Mouse (Mus musculus): Measurements from ENCODE around the gene Bsn. TPM values are rescaled to one million over a fixed set of nuclear protein-coding genes. Genes with fewer than 3 reads are reported as not detected.

Bsn gene
- polyA plus RNA-seq, 1 experiment from 2014 or later = 1.3 TPM

- H3K27me3 ChIP-seq = no peaks in the 10 kb centered on the region
- no peak overlapping the region for H3K27ac ChIP-seq (replicated peaks)
- ATAC-seq (ENCODE audit: insufficient number of reproducible peaks, low FRiP score, low TSS enrichment, low read depth) = no peak
- no peak overlapping the region for H3K4me3 ChIP-seq (replicated peaks)
- no peaks in the 10 kb centered on the region for H3K36me3 ChIP-seq
- no peak overlapping the region for H3K9ac ChIP-seq
- no peak overlapping the region for H3K4me2 ChIP-seq (replicated peaks)
- H3K4me1 ChIP-seq = 0 out of 2 replicates have a peak, but pooled peaks cover 3% of the 10 kb centered on the region
- 61% methylated on average over 5 of the region's 5 CpGs for WGBS
- H3K9me3 ChIP-seq (replicated peaks) = no peaks in the 10 kb centered on the region
These were observed 42.6 kb downstream of the Bsn start for GRCm38 (mm10) chr9:108147606-108148005.

- H3K27ac ChIP-seq (replicated peaks) = no peak overlapping the region
- H3K27me3 ChIP-seq = no peaks in the 10 kb centered on the region
- ATAC-seq (ENCODE audit: insufficient number of reproducible peaks, low FRiP score, low TSS enrichment, low read depth) = no peak
- H3K4me2 ChIP-seq (replicated peaks) = no peak overlapping the region
- WGBS = 64% methylated on average over 4 of the region's 4 CpGs
- no peak overlapping the region for H3K4me3 ChIP-seq (replicated peaks)
- no peaks in the 10 kb centered on the region for H3K9me3 ChIP-seq (replicated peaks)
- no peak overlapping the region for H3K9ac ChIP-seq
- H3K36me3 ChIP-seq = no peaks in the 10 kb centered on the region
- H3K4me1 ChIP-seq = 0 out of 2 replicates have a peak, but pooled peaks cover 3% of the 10 kb centered on the region
These were observed 43.7 kb downstream of the Bsn start for GRCm38 (mm10) chr9:108146451-108146850.

GRCm38 (mm10) chr9:108145740-108146139 lies 44.4 kb downstream of the Bsn start:
- Histone ChIP-seq H3K36me3 (no peaks in the 10 kb centered on the region), H3K4me3 (replicated peaks) (no peak overlapping the region), H3K27me3 (no peaks in the 10 kb centered on the region), H3K9ac (no peak overlapping the region), H3K4me2 (replicated peaks) (no peak overlapping the region), H3K27ac (replicated peaks) (no peak overlapping the region), H3K9me3 (replicated peaks) (no peaks in the 10 kb centered on the region), H3K4me1 (0 out of 2 replicates have a peak, but pooled peaks cover 3% of the 10 kb centered on the region)
- WGBS = 66% methylated on average over 6 of the region's 6 CpGs
- ATAC-seq (ENCODE audit: insufficient number of reproducible peaks, low FRiP score, low TSS enrichment, low read depth) = no peak

GRCm38 (mm10) chr9:108144371-108145270 lies 45.6 kb downstream of the Bsn start:
- Histone ChIP-seq H3K9ac (no peak overlapping the region), H3K9me3 (replicated peaks) (no peaks in the 10 kb centered on the region), H3K4me3 (replicated peaks) (no peak overlapping the region), H3K27ac (replicated peaks) (no peak overlapping the region), H3K4me2 (replicated peaks) (no peak overlapping the region), H3K4me1 (0 out of 2 replicates have a peak, but pooled peaks cover 3% of the 10 kb centered on the region), H3K36me3 (no peaks in the 10 kb centered on the region), H3K27me3 (no peaks in the 10 kb centered on the region)
- WGBS = 62% methylated on average over 17 of the region's 17 CpGs
- ATAC-seq (ENCODE audit: insufficient number of reproducible peaks, low FRiP score, low TSS enrichment, low read depth) = peak; percentile 68; the same call in 1 of the 2 replicates

- WGBS = 82% methylated on average over 2 of the region's 2 CpGs
- Histone ChIP-seq H3K9ac (no peak overlapping the region), H3K4me3 (replicated peaks) (no peak overlapping the region), H3K27ac (replicated peaks) (no peak overlapping the region), H3K4me1 (0 out of 2 replicates have a peak, but pooled peaks cover 3% of the 10 kb centered on the region), H3K27me3 (no peaks in the 10 kb centered on the region), H3K36me3 (no peaks in the 10 kb centered on the region), H3K4me2 (replicated peaks) (no peak overlapping the region), H3K9me3 (replicated peaks) (no peaks in the 10 kb centered on the region)
- ATAC-seq (ENCODE audit: insufficient number of reproducible peaks, low FRiP score, low TSS enrichment, low read depth) = no peak
These were observed 46.7 kb downstream of the Bsn start for GRCm38 (mm10) chr9:108143470-108143869.

- H3K4me3 ChIP-seq (replicated peaks) = no peak overlapping the region
- H3K9ac ChIP-seq = no peak overlapping the region
- no peaks in the 10 kb centered on the region for H3K9me3 ChIP-seq (replicated peaks)
- 85% methylated on average over 10 of the region's 10 CpGs for WGBS
- H3K4me2 ChIP-seq (replicated peaks) = no peak overlapping the region
- ATAC-seq (ENCODE audit: insufficient number of reproducible peaks, low FRiP score, low TSS enrichment, low read depth) = no peak
- H3K36me3 ChIP-seq = no peaks in the 10 kb centered on the region
- H3K4me1 ChIP-seq = peaks cover 17% of the 10 kb centered on the region
- H3K27me3 ChIP-seq = no peaks in the 10 kb centered on the region
- no peak overlapping the region for H3K27ac ChIP-seq (replicated peaks)
These were observed 48.8 kb downstream of the Bsn start for GRCm38 (mm10) chr9:108141387-108141786.

GRCm38 (mm10) chr9:108139963-108140695 lies 50.1 kb downstream of the Bsn start:
- ATAC-seq (ENCODE audit: insufficient number of reproducible peaks, low FRiP score, low TSS enrichment, low read depth) = no peak
- Histone ChIP-seq H3K36me3 (no peaks in the 10 kb centered on the region), H3K9ac (no peak overlapping the region), H3K4me1 (peaks cover 18% of the 10 kb centered on the region), H3K9me3 (replicated peaks) (no peaks in the 10 kb centered on the region), H3K27ac (replicated peaks) (no peak overlapping the region), H3K4me3 (replicated peaks) (no peak overlapping the region), H3K4me2 (replicated peaks) (no peak overlapping the region), H3K27me3 (no peaks in the 10 kb centered on the region)
- 77% methylated on average over 7 of the region's 7 CpGs for WGBS

GRCm38 (mm10) chr9:108139169-108139962 lies 50.8 kb downstream of the Bsn start:
- H3K4me2 ChIP-seq (replicated peaks) = no peak overlapping the region

GRCm38 (mm10) chr9:108138118-108138517 lies 52.1 kb downstream of the Bsn start:
- WGBS = 75% methylated on average over 6 of the region's 6 CpGs
- no peak overlapping the region for H3K4me2 ChIP-seq (replicated peaks)
- no peak for ATAC-seq (ENCODE audit: insufficient number of reproducible peaks, low FRiP score, low TSS enrichment, low read depth)
- peaks cover 15% of the 10 kb centered on the region for H3K4me1 ChIP-seq
- H3K27me3 ChIP-seq = no peaks in the 10 kb centered on the region
- H3K27ac ChIP-seq (replicated peaks) = no peak overlapping the region
- H3K9me3 ChIP-seq (replicated peaks) = no peaks in the 10 kb centered on the region
- no peaks in the 10 kb centered on the region for H3K36me3 ChIP-seq
- H3K9ac ChIP-seq = no peak overlapping the region
- H3K4me3 ChIP-seq (replicated peaks) = no peak overlapping the region

More at GRCm38 (mm10) chr9:108139169-108139962, 50.8 kb downstream of the Bsn start:
- no peak for ATAC-seq (ENCODE audit: insufficient number of reproducible peaks, low FRiP score, low TSS enrichment, low read depth)
- Histone ChIP-seq H3K4me1 (peaks cover 18% of the 10 kb centered on the region), H3K9ac (no peak overlapping the region), H3K27me3 (no peaks in the 10 kb centered on the region), H3K27ac (replicated peaks) (no peak overlapping the region), H3K36me3 (no peaks in the 10 kb centered on the region), H3K9me3 (replicated peaks) (no peaks in the 10 kb centered on the region), H3K4me3 (replicated peaks) (no peak overlapping the region)
- WGBS = 86% methylated on average over 17 of the region's 17 CpGs

GRCm38 (mm10) chr9:108137523-108137922 lies 52.7 kb downstream of the Bsn start:
- peak; percentile 74 for ATAC-seq (ENCODE audit: insufficient number of reproducible peaks, low FRiP score, low TSS enrichment, low read depth)
- Histone ChIP-seq H3K27me3 (no peaks in the 10 kb centered on the region), H3K4me2 (replicated peaks) (peak overlapping the region; percentile 27; the same call in 1 of the 2 replicates), H3K36me3 (no peaks in the 10 kb centered on the region), H3K4me3 (replicated peaks) (no peak overlapping the region), H3K4me1 (peaks cover 15% of the 10 kb centered on the region), H3K27ac (replicated peaks) (peak overlapping the region; percentile 58; the same call in 1 of the 2 replicates), H3K9ac (no peak overlapping the region), H3K9me3 (replicated peaks) (no peaks in the 10 kb centered on the region)
- WGBS = 22% methylated on average over 17 of the region's 17 CpGs

Data from embryonic facial prominence, embryonic 15.5 days (tissue).